Mouse (Mus musculus) erythroblast, embryonic 14.5 days (primary cell): Measurements from ENCODE around the gene Vsig10.

Source experiments
- GATA1 ChIP-seq: IDR thresholded peaks from 2 replicates; pipeline ENCODE4 v1.6.1; 2012; ENCODE audit warnings: low read length, inconsistent platforms, mixed read lengths
- TAL1 ChIP-seq: IDR thresholded peaks from 3 replicates; pipeline ENCODE4 v1.6.1; 2012; ENCODE audit warnings: low read length, inconsistent platforms, mixed read lengths

GRCm38 (mm10) chr5:117277784-117278183 lies 41.1 kb upstream of the Vsig10 start:
- TF ChIP-seq GATA1 (no peak), TAL1 (no peak)
